Comparison of ENCODE assay signal across 13 mouse cellular contexts in genomic region chr10:95559426-95559825, GRCm38 (mm10). TPM values are rescaled to one million over a fixed set of nuclear protein-coding genes. Genes with fewer than 3 reads are reported as not detected.
DNase-seq lines count a peak whose midpoint lies in the region; ATAC-seq lines count a peak whose summit lies in the region.
"Had no signal": no experiment of that assay in that cellular context is flagged by ENCODE, and none has a peak within 500 bp of the region (broad histone marks: within the 10 kb centered on the region; RNA-seq: fewer than 3 reads in every experiment).

No protein-coding gene starts in this region.

- no peak overlapping the region for H3K9ac ChIP-seq in forebrain, embryonic 12.5 days
- no peak overlapping the region for H3K9ac ChIP-seq in heart, embryonic 15.5 days
- H3K9ac ChIP-seq in midbrain, embryonic 11.5 days (ENCODE audit: low read length) = no peak overlapping the region
- H3K9ac ChIP-seq in midbrain, embryonic 13.5 days (replicated peaks) = no peak overlapping the region

- no peak overlapping the region for H3K4me2 ChIP-seq in forebrain, embryonic 12.5 days
- peak overlapping the region; percentile 19; the same call in 1 of the 2 replicates for H3K4me2 ChIP-seq in heart, embryonic 15.5 days
- H3K4me2 ChIP-seq in midbrain, embryonic 11.5 days = no peak overlapping the region
- no peak overlapping the region for H3K4me2 ChIP-seq in midbrain, embryonic 13.5 days (replicated peaks)

- no peak for ATAC-seq in forebrain, embryonic 12.5 days (ENCODE audit: low FRiP score)
- ATAC-seq in heart, embryonic 15.5 days (replicated peaks; ENCODE audit: insufficient number of reproducible peaks, insufficient read depth, low FRiP score, low read depth) = no peak
- no peak for ATAC-seq in midbrain, embryonic 11.5 days (ENCODE audit: low FRiP score)
- no peak for ATAC-seq in midbrain, embryonic 13.5 days
- ATAC-seq: midbrain, embryonic 16.5 days had no signal

- H3K9me3 ChIP-seq in forebrain, embryonic 10.5 days = no peaks in the 10 kb centered on the region
- no peaks in the 10 kb centered on the region for H3K9me3 ChIP-seq in forebrain, embryonic 12.5 days
- H3K9me3 ChIP-seq in heart, embryonic 15.5 days (replicated peaks) = no peaks in the 10 kb centered on the region
- H3K9me3 ChIP-seq in midbrain, embryonic 10.5 days (replicated peaks) = no peaks in the 10 kb centered on the region
- H3K9me3 ChIP-seq in midbrain, embryonic 11.5 days (ENCODE audit: control insufficient read depth, low read length) = no peaks in the 10 kb centered on the region
- H3K9me3 ChIP-seq in midbrain, embryonic 13.5 days = no peaks in the 10 kb centered on the region

- intact Hi-C loops in heart, postnatal 36 days (cut with DNase I) = no loop called here

- peaks cover 28% of the 10 kb centered on the region for H3K4me1 ChIP-seq in forebrain, embryonic 10.5 days
- H3K4me1 ChIP-seq in forebrain, embryonic 12.5 days = peaks cover 27% of the 10 kb centered on the region
- H3K4me1 ChIP-seq in heart, embryonic 15.5 days (replicated peaks) = peaks cover 53% of the 10 kb centered on the region
- peaks cover 51% of the 10 kb centered on the region for H3K4me1 ChIP-seq in midbrain, embryonic 10.5 days
- peaks cover 18% of the 10 kb centered on the region for H3K4me1 ChIP-seq in midbrain, embryonic 11.5 days (ENCODE audit: control insufficient read depth, insufficient read depth, low read length)
- peaks cover 46% of the 10 kb centered on the region for H3K4me1 ChIP-seq in midbrain, embryonic 13.5 days (replicated peaks)

- H3K27ac ChIP-seq in forebrain, embryonic 10.5 days = no peak overlapping the region
- no peak overlapping the region for H3K27ac ChIP-seq in forebrain, embryonic 12.5 days
- H3K27ac ChIP-seq in heart, embryonic 15.5 days = no peak overlapping the region
- no peak overlapping the region for H3K27ac ChIP-seq in midbrain, embryonic 10.5 days (replicated peaks)
- H3K27ac ChIP-seq in midbrain, embryonic 11.5 days (ENCODE audit: low read depth, low read length) = no peak overlapping the region
- no peak overlapping the region for H3K27ac ChIP-seq in midbrain, embryonic 13.5 days
- H3K27ac ChIP-seq: macrophage had no signal

- H3K36me3 ChIP-seq in forebrain, embryonic 10.5 days (replicated peaks) = peaks cover 48% of the 10 kb centered on the region
- 0 out of 2 replicates have a peak, but pooled peaks cover 4% of the 10 kb centered on the region for H3K36me3 ChIP-seq in forebrain, embryonic 12.5 days (replicated peaks)
- H3K36me3 ChIP-seq in heart, embryonic 15.5 days = peaks cover 4% of the 10 kb centered on the region; the same call in 1 of the 2 replicates
- H3K36me3 ChIP-seq in midbrain, embryonic 10.5 days = peaks cover 53% of the 10 kb centered on the region
- H3K36me3 ChIP-seq in midbrain, embryonic 11.5 days (ENCODE audit: control insufficient read depth, insufficient read depth, low read length) = no peaks in the 10 kb centered on the region
- peaks cover 4% of the 10 kb centered on the region; the same call in 1 of the 2 replicates for H3K36me3 ChIP-seq in midbrain, embryonic 13.5 days

- H3K27me3 ChIP-seq in forebrain, embryonic 10.5 days (ENCODE audit: poor library complexity, severe bottlenecking) = no peaks in the 10 kb centered on the region
- H3K27me3 ChIP-seq in forebrain, embryonic 12.5 days = no peaks in the 10 kb centered on the region
- no peaks in the 10 kb centered on the region for H3K27me3 ChIP-seq in heart, embryonic 15.5 days
- H3K27me3 ChIP-seq in midbrain, embryonic 10.5 days (ENCODE audit: low read depth, poor library complexity, severe bottlenecking) = no peaks in the 10 kb centered on the region
- no peaks in the 10 kb centered on the region for H3K27me3 ChIP-seq in midbrain, embryonic 11.5 days (ENCODE audit: control insufficient read depth, insufficient read depth, low read length)
- no peaks in the 10 kb centered on the region for H3K27me3 ChIP-seq in midbrain, embryonic 13.5 days

- 77% methylated on average over 7 of the region's 7 CpGs for WGBS in forebrain, embryonic 10.5 days
- 84% methylated on average over 7 of the region's 7 CpGs for WGBS in forebrain, embryonic 12.5 days
- WGBS in heart, embryonic 15.5 days = 68% methylated on average over 7 of the region's 7 CpGs
- 73% methylated on average over 7 of the region's 7 CpGs for WGBS in midbrain, embryonic 10.5 days
- 76% methylated on average over 7 of the region's 7 CpGs for WGBS in midbrain, embryonic 11.5 days
- WGBS in midbrain, embryonic 13.5 days = 79% methylated on average over 7 of the region's 7 CpGs

- peak overlapping the region; percentile 22; the same call in 1 of the 2 replicates for H3K4me3 ChIP-seq in forebrain, embryonic 10.5 days
- no peak overlapping the region for H3K4me3 ChIP-seq in forebrain, embryonic 12.5 days (replicated peaks)
- no peak overlapping the region for H3K4me3 ChIP-seq in heart, embryonic 15.5 days
- H3K4me3 ChIP-seq in midbrain, embryonic 10.5 days = peak overlapping the region; percentile 27; the same call in 1 of the 2 replicates
- no peak overlapping the region for H3K4me3 ChIP-seq in midbrain, embryonic 11.5 days (ENCODE audit: low read depth, low read length)
- H3K4me3 ChIP-seq in midbrain, embryonic 13.5 days (replicated peaks) = no peak overlapping the region

- DNase-seq in forebrain, embryonic 10.5 days (ENCODE audit: extremely low spot score, low spot score) = no peak
- no peak for DNase-seq in heart, postnatal 36 days
- no peak for DNase-seq in midbrain, embryonic 10.5 days (ENCODE audit: low spot score)
- DNase-seq in midbrain, embryonic 11.5 days (ENCODE audit: low spot score, missing footprints) = no peak
- DNase-seq in thymus, postnatal 10 days (ENCODE audit: low spot score in 2 of 2) = no peak
- DNase-seq: cerebellum, adult 11 months; lung, adult 2 months; right cerebral cortex, postnatal 4 days had no signal

RNA-seq across cellular contexts. Expression of gene Nudt4, which starts 4.5 kb away (rescaled TPM):
- polyA plus RNA-seq in forebrain, embryonic 10.5 days (2016; fragmentation: Nextera tagmentation; extraction: Ambion mirVana) = 76.9 and 82.3 TPM in 2 replicates
- 107 and 108 TPM in 2 replicates for polyA plus RNA-seq in forebrain, embryonic 12.5 days (2016; fragmentation: Nextera tagmentation; extraction: Ambion mirVana)
- 68.7 and 71.6 TPM in 2 replicates for polyA plus RNA-seq in heart, embryonic 15.5 days (2015; fragmentation: Nextera tagmentation; extraction: Ambion mirVana)
- total RNA-seq in heart, postnatal 36 days (2021) = 100 to 1,000 TPM; 245 to 277 TPM
- polyA plus RNA-seq in midbrain, embryonic 10.5 days (2016; fragmentation: Nextera tagmentation; extraction: Ambion mirVana) = 90.8 and 91.5 TPM in 2 replicates
- polyA plus RNA-seq in midbrain, embryonic 11.5 days (2014; fragmentation: Nextera tagmentation; extraction: Ambion mirVana) = 141 and 148 TPM in 2 replicates
- polyA plus RNA-seq in midbrain, embryonic 13.5 days (2015; fragmentation: Nextera tagmentation; extraction: Ambion mirVana) = 65.5 and 72.5 TPM in 2 replicates

RNA-seq across cellular contexts. Expression of gene Ube2n, which starts 44.5 kb away (rescaled TPM):
- polyA plus RNA-seq in forebrain, embryonic 10.5 days (2016; fragmentation: Nextera tagmentation; extraction: Ambion mirVana) = 460 and 496 TPM in 2 replicates
- 439 and 463 TPM in 2 replicates for polyA plus RNA-seq in forebrain, embryonic 12.5 days (2016; fragmentation: Nextera tagmentation; extraction: Ambion mirVana)
- polyA plus RNA-seq in heart, embryonic 15.5 days (2015; fragmentation: Nextera tagmentation; extraction: Ambion mirVana) = 231 and 245 TPM in 2 replicates
- 10 to 100 TPM; 88.0 to 92.7 TPM for total RNA-seq in heart, postnatal 36 days (2021)
- polyA plus RNA-seq in midbrain, embryonic 10.5 days (2016; fragmentation: Nextera tagmentation; extraction: Ambion mirVana) = 478 and 483 TPM in 2 replicates
- 518 and 522 TPM in 2 replicates for polyA plus RNA-seq in midbrain, embryonic 11.5 days (2014; fragmentation: Nextera tagmentation; extraction: Ambion mirVana)
- 431 and 436 TPM in 2 replicates for polyA plus RNA-seq in midbrain, embryonic 13.5 days (2015; fragmentation: Nextera tagmentation; extraction: Ambion mirVana)

RNA-seq across cellular contexts. Expression of gene Mrpl42, which starts 57.7 kb away (rescaled TPM):
- 381 and 393 TPM in 2 replicates for polyA plus RNA-seq in forebrain, embryonic 10.5 days (2016; fragmentation: Nextera tagmentation; extraction: Ambion mirVana)
- polyA plus RNA-seq in forebrain, embryonic 12.5 days (2016; fragmentation: Nextera tagmentation; extraction: Ambion mirVana) = 297 and 314 TPM in 2 replicates
- polyA plus RNA-seq in heart, embryonic 15.5 days (2015; fragmentation: Nextera tagmentation; extraction: Ambion mirVana) = 484 and 664 TPM in 2 replicates
- 100 to 1,000 TPM; 436 to 467 TPM for total RNA-seq in heart, postnatal 36 days (2021)
- 380 and 398 TPM in 2 replicates for polyA plus RNA-seq in midbrain, embryonic 10.5 days (2016; fragmentation: Nextera tagmentation; extraction: Ambion mirVana)
- 316 and 343 TPM in 2 replicates for polyA plus RNA-seq in midbrain, embryonic 11.5 days (2014; fragmentation: Nextera tagmentation; extraction: Ambion mirVana)
- polyA plus RNA-seq in midbrain, embryonic 13.5 days (2015; fragmentation: Nextera tagmentation; extraction: Ambion mirVana) = 260 and 269 TPM in 2 replicates

Comparison
In these comparisons a context has a peak if more than half of its experiments do, and no peak if none do; other contexts are left out.
1. H3K4me3 ChIP-seq: peak in forebrain, embryonic 10.5 days (single experiment) and midbrain, embryonic 10.5 days (single experiment); none in forebrain, embryonic 12.5 days (single experiment), heart, embryonic 15.5 days (single experiment), midbrain, embryonic 11.5 days (single experiment) and midbrain, embryonic 13.5 days (single experiment).